Mouse (Mus musculus) right cerebral cortex, postnatal 10 days (tissue): ENCODE results near the gene Gm14325.
A peak's percentile ranks its signal among the peaks of the same experiment; 100 is the strongest.
"Not testable (repeated sequence)": the region's sequence is repeated elsewhere in the genome, so short reads cannot be mapped to it uniquely, and the experiment has no call there.

Source experiments
- DNase-seq, 2 experiments: peaks; one replicate each; pipeline ENCODE4 v3.0.0; 2021; ENCODE audit warnings: low spot score in 2 of 2

Gm14325 gene

GRCm38 (mm10) chr2:177839901-177840663 lies at the start of gene Gm14325:
TSS of gene Gm14325 (minus strand) at chr2:177840336.
- DNase-seq = peak; percentile 81 to 91

- DNase-seq = not testable (repeated sequence)
Measured at GRCm38 (mm10) chr2:177887743-177888142, 47.6 kb upstream of the Gm14325 start.

DNA sequence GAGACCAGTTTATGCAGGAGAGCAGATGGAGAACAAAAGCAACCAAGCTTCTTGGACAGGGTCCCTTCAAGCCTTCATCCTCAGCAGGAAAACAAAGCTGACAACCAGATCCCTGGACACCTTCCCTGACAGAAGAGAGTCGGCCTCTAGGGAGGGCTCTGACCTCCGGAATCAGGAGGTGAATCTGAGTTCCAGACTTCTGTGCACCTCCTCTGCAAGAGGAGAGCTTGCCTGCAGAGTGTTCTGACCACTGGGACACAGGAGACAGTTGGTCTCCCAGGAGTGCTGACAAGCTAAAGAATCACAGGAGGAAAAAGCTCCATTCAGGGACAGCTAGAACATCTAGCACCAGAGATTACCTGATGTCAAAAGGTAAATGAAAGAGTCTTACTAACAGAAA lies 22.1 kb upstream of the Gm14325 start:
- not testable (repeated sequence) for DNase-seq

- not testable (repeated sequence) for DNase-seq
Measured at GRCm38 (mm10) chr2:177843666-177844065, 3.5 kb upstream of the Gm14325 start.

- not testable (repeated sequence) for DNase-seq
Measured at GRCm38 (mm10) chr2:177836756-177837155, 3.4 kb downstream of the Gm14325 start.

DNA sequence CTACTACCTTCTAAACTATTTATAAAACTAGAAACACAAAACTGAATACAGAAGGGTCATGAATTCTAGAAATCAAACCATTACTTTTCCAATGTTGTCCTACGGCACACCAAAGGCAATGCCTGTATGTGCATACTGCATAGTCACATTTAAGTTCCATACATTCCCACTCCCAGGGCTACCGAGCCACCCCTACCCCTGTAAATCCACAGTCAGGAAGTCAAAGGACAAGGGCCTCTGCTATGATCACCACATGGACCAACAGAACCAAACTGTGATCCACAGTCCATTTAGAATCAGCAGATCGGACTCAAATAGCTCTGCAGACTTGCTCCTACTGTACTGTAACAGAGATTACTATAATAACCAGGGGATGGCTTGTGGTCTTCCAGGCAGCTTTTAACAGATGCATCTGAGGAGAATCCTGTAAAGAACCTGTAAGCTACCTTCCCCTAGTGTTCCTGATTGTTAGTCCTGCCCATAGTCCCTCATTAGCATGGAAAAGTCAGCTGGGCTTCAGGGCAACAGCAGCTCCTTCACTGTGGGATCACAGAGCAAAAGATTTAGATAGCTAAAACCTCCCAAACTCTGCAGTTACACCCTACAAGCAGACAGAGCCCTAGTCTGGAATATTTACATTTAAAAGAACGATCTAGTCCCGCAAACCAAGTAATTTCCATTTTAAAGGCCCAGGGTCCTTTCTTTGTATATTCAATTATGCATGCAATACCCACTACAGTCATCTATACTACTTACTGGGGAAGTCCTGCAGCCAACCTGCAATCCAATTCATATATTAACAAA lies 4.2 kb downstream of the Gm14325 start:
- not testable (repeated sequence) for DNase-seq

- peak in 1 of 2 experiments; percentile 52 for DNase-seq
Measured at GRCm38 (mm10) chr2:177821952-177822351, 18.2 kb downstream of the Gm14325 start.

GRCm38 (mm10) chr2:177806170-177806569 lies 34.0 kb downstream of the Gm14325 start:
- not testable (repeated sequence) for DNase-seq

GRCm38 (mm10) chr2:177787351-177787750 lies 52.8 kb downstream of the Gm14325 start:
- not testable (repeated sequence) for DNase-seq
